Mouse (Mus musculus) gastrocnemius, postnatal 14 days (tissue): ENCODE results near the gene Rpl18. TPM values are rescaled to one million over a fixed set of nuclear protein-coding genes. Genes with fewer than 3 reads are reported as not detected.

Experiments
- DNase-seq: peaks from one replicate; pipeline ENCODE4 v3.0.0; 2021; ENCODE audit warnings: mixed read lengths
- intact Hi-C: fragments of 180-260 bp; cut with DNase I; formaldehyde crosslinking; loops from one replicate; pipeline ENCODE4 v1.15.1; 2025; ENCODE audit warnings: low total_unique reads
- total RNA-seq, 2 experiments: library from RNA; stranded (reverse); gene quantifications; 2 replicates each; pipeline ENCODE4 v1.2.3; 2021

The Rpl18 gene
- total RNA-seq, 2 experiments from 2014 or later, result 607 to 662 TPM

DNA sequence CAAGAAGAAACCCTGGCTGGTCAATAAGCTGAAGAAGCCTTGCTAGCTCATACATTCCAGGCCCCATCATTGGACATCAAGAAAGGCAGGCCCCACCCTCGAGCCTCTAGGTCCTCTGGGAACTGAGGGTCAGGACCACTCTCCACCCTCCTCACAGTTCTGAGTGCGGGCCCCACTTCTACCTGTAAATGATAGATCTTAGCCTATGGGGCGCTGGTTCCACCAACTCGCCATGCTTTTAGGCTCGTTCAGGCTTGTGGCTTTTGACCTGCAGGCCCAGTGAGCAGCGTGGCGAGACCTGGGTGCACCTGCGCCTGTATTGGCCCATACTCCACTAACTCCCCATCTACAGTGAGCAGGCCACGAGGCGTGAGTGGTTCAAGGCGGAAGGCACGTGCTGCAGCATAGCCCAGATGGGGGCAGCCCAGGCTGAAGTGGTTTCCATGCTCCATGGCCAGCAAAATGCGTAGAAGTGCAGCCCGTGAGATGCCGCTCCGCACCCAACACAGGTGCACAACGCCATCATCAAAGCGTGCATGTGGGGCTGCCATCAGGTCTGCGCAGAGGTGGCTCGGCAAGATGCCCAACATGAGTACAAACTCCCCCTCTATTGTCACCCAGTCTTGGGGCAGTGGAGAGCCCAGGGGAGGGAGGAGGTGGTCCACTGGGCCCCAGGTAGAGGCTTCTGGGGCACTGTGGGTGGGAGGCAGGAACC, 4.6 kb upstream of the Rpl18 start:
- intact Hi-C loops, result no loop called here

GRCm38 (mm10) chr7:45711316-45712021, 3.8 kb upstream of the Rpl18 start:
- intact Hi-C loops, result no loop called here

More for the DNA sequence above, 4.6 kb upstream of the Rpl18 start:
- peak; percentile 19 for DNase-seq

GRCm38 (mm10) chr7:45712022-45712757, 3.1 kb upstream of the Rpl18 start:
- DNase-seq, result peak; percentile 45
- intact Hi-C loops, result no loop called here

More at GRCm38 (mm10) chr7:45711316-45712021, 3.8 kb upstream of the Rpl18 start:
- DNase-seq, result peak; percentile 22

DNA sequence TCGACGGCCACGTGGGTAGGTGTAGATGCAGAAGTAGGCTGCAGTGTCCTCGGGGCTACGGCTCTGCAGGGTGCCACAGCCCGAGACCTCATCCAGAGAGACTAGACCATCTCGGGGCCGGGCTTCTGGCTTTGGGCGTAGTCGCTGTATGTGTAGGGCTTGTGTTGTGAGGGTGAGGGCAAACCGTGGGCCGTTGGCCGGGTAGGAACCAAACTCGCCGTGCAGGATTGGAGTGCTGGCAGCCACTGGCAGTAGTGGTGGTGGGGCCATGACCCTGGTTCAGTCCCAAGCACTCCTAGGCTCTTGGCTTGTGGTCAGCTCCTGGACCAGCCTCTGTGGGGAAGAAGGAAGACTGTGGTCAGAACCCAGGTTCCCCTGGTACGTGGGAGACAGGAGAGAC, 1.9 kb upstream of the Rpl18 start:
- intact Hi-C loops, result no loop called here
- peak; percentile 22 for DNase-seq

DNA sequence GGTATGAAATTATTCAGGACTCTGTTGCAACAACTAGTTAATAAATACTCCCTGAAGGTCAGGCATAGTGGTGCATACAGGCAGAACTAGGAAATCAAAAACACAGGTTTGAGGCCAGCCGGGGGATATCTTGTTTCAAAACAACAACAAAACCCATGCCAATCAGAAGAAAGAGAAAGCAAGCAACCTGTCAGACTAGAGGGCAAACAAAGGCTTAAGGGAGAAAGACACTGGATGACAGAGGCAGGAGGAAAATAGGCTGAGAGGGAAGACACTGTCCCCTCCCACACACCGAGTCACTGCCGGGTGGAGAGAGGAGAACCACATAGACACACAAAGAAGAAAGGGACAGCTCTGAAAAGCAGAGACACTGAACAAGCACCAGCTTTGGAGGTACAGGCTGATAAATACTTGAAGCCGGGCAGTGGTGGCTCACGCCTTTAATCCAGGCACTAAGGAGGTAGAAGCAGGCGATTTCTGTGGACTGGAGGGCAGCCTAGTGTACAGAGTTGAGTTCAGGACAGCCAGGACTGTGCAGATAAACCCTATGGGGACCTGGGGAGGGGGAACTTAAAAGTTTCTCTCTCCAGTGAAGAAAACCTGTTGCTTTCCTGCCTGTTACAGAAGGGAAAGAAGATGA, 1.3 kb upstream of the Rpl18 start:
- DNase-seq, result no peak
- intact Hi-C loops, result no loop called here

DNA sequence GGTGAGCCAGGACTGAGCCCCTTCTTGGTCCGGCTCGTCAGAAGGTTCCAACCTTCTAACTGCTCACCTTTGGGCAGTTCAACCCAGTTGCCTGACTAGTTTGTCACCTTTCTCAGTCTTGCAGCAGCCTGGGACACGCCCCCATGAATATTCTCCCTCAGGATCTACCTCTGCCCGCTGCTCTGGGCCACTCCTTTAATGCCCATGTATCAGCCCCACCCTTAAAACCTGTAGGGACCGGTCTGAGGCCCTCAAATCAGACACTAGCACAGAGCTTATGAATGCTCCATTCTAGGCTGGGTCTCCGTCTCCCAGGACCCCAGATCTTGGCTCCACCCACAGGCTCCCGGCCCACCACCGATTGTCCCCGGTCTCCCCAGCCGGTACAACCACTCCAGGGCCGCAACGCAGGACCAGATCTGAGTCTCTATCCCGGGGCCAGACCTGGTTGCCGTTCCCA, 597 bp upstream of the Rpl18 start:
- peak; percentile 10 for DNase-seq
- intact Hi-C loops, result no loop called here

- intact Hi-C loops, result no loop called here
- no peak for DNase-seq
These were observed 643 bp downstream of the Rpl18 start for GRCm38 (mm10) chr7:45715741-45716459.

- intact Hi-C loops, result no loop called here
- no peak for DNase-seq
These were observed 1.2 kb downstream of the Rpl18 start for GRCm38 (mm10) chr7:45716460-45716857.

DNA sequence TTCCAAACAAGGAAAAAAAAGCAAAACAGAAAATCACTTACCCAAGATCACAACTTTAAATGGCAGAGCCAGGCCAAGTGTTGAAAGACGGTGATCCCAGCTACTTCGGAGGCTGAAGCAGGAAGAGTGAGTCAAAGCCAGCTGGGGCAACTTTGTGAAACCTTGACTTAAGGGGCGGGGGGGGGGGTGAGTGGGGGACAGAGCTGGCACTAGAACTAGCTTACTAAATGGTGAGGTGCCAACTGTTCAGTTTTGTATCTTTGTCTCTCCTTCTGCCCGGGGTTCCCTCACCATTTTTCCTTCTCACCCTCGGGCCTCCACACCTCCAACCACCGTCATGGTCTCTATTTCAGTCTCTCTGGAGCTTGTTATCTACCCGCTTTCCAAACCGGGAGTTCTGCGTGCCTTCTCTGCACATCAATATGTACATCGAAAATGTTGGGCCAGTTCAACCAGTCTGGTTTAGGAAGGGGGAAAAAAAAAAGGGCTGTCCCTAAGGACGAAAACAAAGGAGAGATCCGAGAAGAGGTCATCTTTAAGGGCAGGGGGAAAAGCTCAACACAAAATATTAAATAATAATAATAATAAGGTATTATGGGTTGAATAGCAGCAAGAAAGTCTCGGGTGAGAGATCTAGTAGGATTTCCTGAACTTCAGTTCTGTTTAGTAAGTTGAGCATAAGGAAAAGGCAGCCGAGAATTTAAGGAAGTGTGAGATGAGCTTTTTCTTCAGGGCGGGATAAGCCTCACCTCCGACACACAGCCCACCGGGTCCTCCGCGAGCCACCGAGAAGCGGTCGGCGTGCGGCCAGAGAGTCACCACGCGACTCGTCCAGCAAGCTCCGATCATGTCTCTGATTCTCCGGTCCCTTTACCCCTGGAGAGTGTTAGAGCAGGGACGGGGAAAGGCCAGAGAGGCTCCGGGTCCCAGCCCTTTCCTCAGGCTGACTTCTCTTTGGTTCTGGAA, 2.0 kb downstream of the Rpl18 start:
- intact Hi-C loops, result no loop called here
- DNase-seq, result no peak

DNA sequence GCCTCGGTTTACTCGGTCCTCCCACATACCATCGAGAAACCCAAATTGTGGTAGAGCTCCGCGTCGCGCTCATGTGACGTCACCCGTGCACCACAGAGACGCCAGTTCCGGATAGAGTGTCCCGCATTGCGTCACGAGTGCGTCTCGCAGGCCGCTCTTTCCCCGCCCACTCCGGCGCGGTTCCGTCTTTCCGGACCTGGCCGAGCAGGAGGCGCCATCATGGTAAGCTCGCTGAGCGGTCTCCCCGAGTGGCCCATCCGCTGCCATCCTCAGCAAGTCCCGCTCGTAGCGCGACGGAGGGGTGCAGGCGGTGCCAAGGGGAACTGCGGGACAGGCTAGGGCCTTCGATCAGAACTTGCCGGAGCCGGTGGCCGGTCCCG, 2.7 kb downstream of the Rpl18 start, which contains the start of gene Sphk2:
Sphk2 (minus strand) TSS at position 85 of the 380 bp plus-strand sequence.
- peak; percentile 99 for DNase-seq
- intact Hi-C loops, result no loop called here

GRCm38 (mm10) chr7:45718331-45718730, 3.1 kb downstream of the Rpl18 start:
- DNase-seq, result no peak
- intact Hi-C loops, result no loop called here

- intact Hi-C loops, result no loop called here
- DNase-seq, result no peak
These were observed 3.9 kb downstream of the Rpl18 start for GRCm38 (mm10) chr7:45719180-45719579.

- no peak for DNase-seq
- intact Hi-C loops, result no loop called here
These were observed 4.6 kb downstream of the Rpl18 start for GRCm38 (mm10) chr7:45719738-45720412.

- intact Hi-C loops, result no loop called here
These were observed 5.4 kb downstream of the Rpl18 start, which contains the start of gene Fam83e for GRCm38 (mm10) chr7:45720413-45721233. TSS of gene Fam83e (plus strand) at chr7:45721212.

DNA sequence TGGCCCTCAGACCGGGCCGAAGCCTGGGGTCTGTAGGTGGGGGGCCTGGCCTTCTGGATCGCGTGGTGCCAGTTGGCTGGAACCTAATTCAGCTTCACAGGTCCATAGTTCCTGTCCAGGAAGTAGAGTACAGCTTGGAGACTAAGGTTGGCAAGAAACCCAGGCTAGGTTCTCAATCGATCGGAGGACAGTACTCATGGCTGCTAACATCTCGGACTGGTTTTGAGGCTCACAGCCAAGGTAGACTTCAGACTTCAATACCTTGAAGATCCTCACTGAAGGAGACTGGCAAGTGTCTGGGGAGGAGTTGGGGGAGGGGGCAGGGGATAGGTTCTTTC, 5.9 kb downstream of the Rpl18 start:
- DNase-seq, result no peak
- intact Hi-C loops, result no loop called here

More at GRCm38 (mm10) chr7:45720413-45721233, 5.4 kb downstream of the Rpl18 start, which contains the start of gene Fam83e:
- no peak for DNase-seq

DNA sequence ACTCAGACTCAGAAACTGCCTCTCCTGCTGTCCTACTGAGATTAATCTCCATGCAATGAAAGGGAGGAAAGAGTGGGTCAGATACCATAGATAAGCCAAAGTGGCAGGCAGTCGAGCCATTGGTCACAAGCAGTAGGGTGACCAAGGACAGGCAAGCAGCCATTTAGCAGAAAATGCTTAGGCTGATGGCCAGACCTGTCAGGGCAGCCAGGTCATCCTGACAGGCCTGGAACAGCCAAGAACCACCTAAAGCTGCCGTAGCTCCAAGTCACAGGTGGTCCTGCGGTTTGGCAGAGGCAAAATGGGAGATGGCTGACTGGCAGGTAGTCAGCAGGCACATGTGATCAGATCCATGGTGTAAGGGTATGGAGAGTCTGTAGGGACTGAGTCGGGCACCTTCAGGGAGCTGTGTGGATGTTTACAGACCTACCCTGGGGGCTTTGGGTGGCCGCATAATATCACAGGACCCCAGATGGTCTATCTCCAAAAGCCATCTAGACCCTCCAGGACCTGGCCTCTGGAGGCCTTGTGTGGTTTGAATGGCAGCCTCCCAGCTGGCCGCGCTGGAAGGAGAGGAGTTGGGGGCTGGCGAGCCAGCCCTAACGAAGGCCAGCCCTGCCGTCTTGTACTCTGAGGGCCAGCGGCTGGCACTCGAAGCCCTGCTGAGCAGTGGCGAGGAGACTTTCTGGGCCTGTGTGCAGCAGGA, 6.5 kb downstream of the Rpl18 start:
- intact Hi-C loops, result no loop called here
- no peak for DNase-seq
